In genomic region chr5:20873146-20873545, GRCm38 (mm10) we compare ENCODE assay signal across 24 mouse cellular contexts.
"Had no signal": no experiment of that assay in that cellular context is flagged by ENCODE, and none has a peak within 500 bp of the region (broad histone marks: within the 10 kb centered on the region; RNA-seq: fewer than 3 reads in every experiment).

No protein-coding gene starts in this region.

- H3K4me3 ChIP-seq: heart, embryonic 10.5 days; heart, embryonic 12.5 days; hindbrain, embryonic 10.5 days; hindbrain, embryonic 12.5 days; hindbrain, embryonic 15.5 days; intestine, embryonic 15.5 days; limb, embryonic 13.5 days; limb, embryonic 15.5 days; liver, embryonic 12.5 days had no signal

- DNase-seq: gastrocnemius, postnatal 10 days; gastrocnemius, postnatal 25 days; heart, adult 18-20 months; heart, postnatal 10 days; heart, postnatal 4 days; kidney, adult 18-20 months; kidney, adult 8-10 months; kidney, postnatal 14 days; kidney, postnatal 36 days; layer of hippocampus, adult 9-11 months; layer of hippocampus, postnatal 36 days; left cerebral cortex, postnatal 4 days had no signal

- H3K9me3 ChIP-seq: heart, embryonic 10.5 days; hindbrain, embryonic 15.5 days; intestine, embryonic 15.5 days; limb, embryonic 15.5 days; liver, embryonic 12.5 days had no signal

- H3K4me1 ChIP-seq: hindbrain, embryonic 10.5 days; hindbrain, embryonic 12.5 days; hindbrain, embryonic 15.5 days; intestine, embryonic 15.5 days; limb, embryonic 13.5 days; limb, embryonic 15.5 days had no signal

- H3K27ac ChIP-seq: heart, embryonic 10.5 days; hindbrain, embryonic 10.5 days; hindbrain, embryonic 12.5 days; hindbrain, embryonic 15.5 days; intestine, embryonic 15.5 days; limb, embryonic 13.5 days; limb, embryonic 15.5 days; liver, embryonic 12.5 days; liver, embryonic 14.5 days had no signal

- H3K36me3 ChIP-seq: heart, embryonic 10.5 days; heart, embryonic 12.5 days; hindbrain, embryonic 10.5 days; hindbrain, embryonic 12.5 days; hindbrain, embryonic 15.5 days; intestine, embryonic 15.5 days; limb, embryonic 13.5 days; limb, embryonic 15.5 days; liver, embryonic 12.5 days had no signal

- H3K9ac ChIP-seq: heart, embryonic 12.5 days; hindbrain, embryonic 12.5 days; hindbrain, embryonic 15.5 days; intestine, embryonic 15.5 days; limb, embryonic 13.5 days; limb, embryonic 15.5 days; liver, embryonic 12.5 days; liver, embryonic 14.5 days had no signal

- ATAC-seq: inflammation-experienced regulatory T-cells, adult 6 months; intestine, embryonic 15.5 days; intestine, postnatal 0 days; liver, embryonic 12.5 days had no signal

- H3K4me2 ChIP-seq: heart, embryonic 12.5 days; hindbrain, embryonic 12.5 days; hindbrain, embryonic 15.5 days; intestine, embryonic 15.5 days; limb, embryonic 13.5 days; limb, embryonic 15.5 days; liver, embryonic 12.5 days had no signal

- H3K27me3 ChIP-seq: heart, embryonic 12.5 days; hindbrain, embryonic 12.5 days; hindbrain, embryonic 15.5 days; intestine, embryonic 15.5 days; limb, embryonic 13.5 days; limb, embryonic 15.5 days; liver, embryonic 12.5 days had no signal
